Mouse (Mus musculus) B cell, adult (primary cell): ENCODE measurements around the gene Olfr1012. TPM values are rescaled to one million over a fixed set of nuclear protein-coding genes. Genes with fewer than 3 reads are reported as not detected.

Source experiments
- total RNA-seq: library from RNA; stranded (reverse); gene quantifications from 4 replicates; pipeline ENCODE4 v1.2.4, GENCODE M21; 2023; ENCODE audit not compliant: inconsistent age

The Olfr1012 gene
- not detected in 4 replicates for total RNA-seq

GRCm38 (mm10) chr2:85762666-85763065 is at the start of gene Olfr1012:
Gene Olfr1012 (minus strand): TSS chr2:85762766.

GRCm38 (mm10) chr2:85802444-85802843 is 39.9 kb upstream of the Olfr1012 start, which contains the start of gene Olfr1016:
Gene Olfr1016 (minus strand): TSS chr2:85802544.

GRCm38 (mm10) chr2:85781717-85782116 is 19.2 kb upstream of the Olfr1012 start, which contains the start of gene Olfr1015:
Gene Olfr1015 (plus strand): TSS chr2:85782017.

GRCm38 (mm10) chr2:85772413-85772812 is 9.8 kb upstream of the Olfr1012 start, which contains the start of gene Olfr1014:
Gene Olfr1014 (plus strand): TSS chr2:85772713.

DNA sequence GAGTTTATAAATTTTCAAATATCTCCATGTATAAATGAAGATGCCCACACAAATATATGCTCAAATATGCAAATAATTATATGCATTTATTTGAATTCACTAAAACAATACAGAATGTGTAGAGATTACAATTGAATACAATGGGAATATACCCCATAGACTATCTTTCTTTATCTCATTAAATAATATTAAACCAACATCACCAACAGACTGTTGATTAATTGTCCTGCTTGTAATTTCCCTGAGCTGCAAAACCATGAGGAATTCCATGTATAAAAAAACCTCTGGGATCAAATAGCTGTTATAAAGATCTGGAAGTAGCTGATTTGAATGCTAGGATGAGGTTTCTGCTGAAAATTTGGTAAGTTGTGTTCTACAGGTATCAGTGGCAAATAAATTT is 4.2 kb upstream of the Olfr1012 start, which contains the start of gene Olfr1013:
TSS of gene Olfr1013 (plus strand) at position 301 of the 400 bp plus-strand sequence.

GRCm38 (mm10) chr2:85715119-85715518 is 47.4 kb downstream of the Olfr1012 start, which contains the start of gene Olfr1009:
Gene Olfr1009 (plus strand): TSS chr2:85715419.

Other genes with a start within 250 kb of the Olfr1012 start
- gene 4833423E24Rik, start 243.7 kb downstream of the Olfr1012 start, total RNA-seq = not detected in 4 replicates
- not detected in 4 replicates for gene Olfr996, start 183.6 kb downstream of the Olfr1012 start, total RNA-seq
- gene Olfr998, start 173.8 kb downstream of the Olfr1012 start, total RNA-seq = not detected in 4 replicates
- gene Olfr1000, start 150.9 kb downstream of the Olfr1012 start, total RNA-seq = not detected in 4 replicates
- gene Olfr1002, start 112.1 kb downstream of the Olfr1012 start, total RNA-seq = not detected in 4 replicates
- not detected in 4 replicates for gene Olfr154, start 98.3 kb downstream of the Olfr1012 start, total RNA-seq
- gene Olfr1006, start 84.0 kb downstream of the Olfr1012 start, total RNA-seq = not detected in 4 replicates
- gene Olfr1008, start 73.3 kb downstream of the Olfr1012 start, total RNA-seq = not detected in 4 replicates
- not detected in 4 replicates for gene Olfr1009, start 47.3 kb downstream of the Olfr1012 start, total RNA-seq
- gene Olfr1013, start 4.3 kb upstream of the Olfr1012 start, total RNA-seq = not detected in 4 replicates
- not detected in 4 replicates for gene Olfr1014, start 9.9 kb upstream of the Olfr1012 start, total RNA-seq
- not detected in 4 replicates for gene Olfr1015, start 19.3 kb upstream of the Olfr1012 start, total RNA-seq
- gene Olfr1016, start 39.8 kb upstream of the Olfr1012 start, total RNA-seq = not detected in 4 replicates
- gene Olfr1018, start 55.7 kb upstream of the Olfr1012 start, total RNA-seq = not detected in 4 replicates
- gene Olfr1019, start 82.7 kb upstream of the Olfr1012 start, total RNA-seq = not detected in 4 replicates
- gene Olfr1020, start 84.3 kb upstream of the Olfr1012 start, total RNA-seq = not detected in 4 replicates
- not detected in 4 replicates for gene Olfr1022, start 105.8 kb upstream of the Olfr1012 start, total RNA-seq
- not detected in 4 replicates for gene Olfr1023, start 122.9 kb upstream of the Olfr1012 start, total RNA-seq
- gene Olfr1024, start 142.3 kb upstream of the Olfr1012 start, total RNA-seq = not detected in 4 replicates
- gene Olfr1025-ps1, start 152.4 kb upstream of the Olfr1012 start, total RNA-seq = not detected in 4 replicates
- not detected in 4 replicates for gene Olfr1026, start 158.8 kb upstream of the Olfr1012 start, total RNA-seq
- gene Olfr1028, start 187.7 kb upstream of the Olfr1012 start, total RNA-seq = not detected in 4 replicates
- 0.12 TPM in 1 of 4 replicates, not detected in the others for gene Olfr1029, start 211.1 kb upstream of the Olfr1012 start, total RNA-seq
- not detected in 4 replicates for gene Olfr1030, start 216.5 kb upstream of the Olfr1012 start, total RNA-seq
- gene Olfr1031, start 227.5 kb upstream of the Olfr1012 start, total RNA-seq = not detected in 4 replicates
- not detected in 4 replicates for gene Olfr1032, start 242.8 kb upstream of the Olfr1012 start, total RNA-seq